Mouse (Mus musculus) heart, adult 2 months (tissue): ENCODE measurements at regions not wholly inside any gene's neighbourhood (a gene's known extent, or its start where the extent isn't known, plus 50 kb on each side); places are given as distances from the start of the nearest gene placed in this dataset.

Source experiments
- DNase-seq, 2 experiments: peaks; one replicate each; pipeline ENCODE4 v3.0.0; 2021
- H3K27ac ChIP-seq: fragments of 200-600 bp; 2 replicates; pipeline ENCODE4 v1.8.1; 2022
- H3K27me3 ChIP-seq: fragments of 200-500 bp; 2 replicates; pipeline ENCODE4 v1.6.1; 2012; ENCODE audit warnings: mild to moderate bottlenecking, low read length, inconsistent platforms, mixed read lengths; ENCODE audit not compliant: control insufficient read depth, insufficient read depth
- H3K36me3 ChIP-seq: fragments of 200-500 bp; 2 replicates; pipeline ENCODE4 v1.6.1; 2012; ENCODE audit warnings: low read length, inconsistent platforms; ENCODE audit not compliant: control insufficient read depth, insufficient read depth
- H3K4me1 ChIP-seq: fragments of 200-500 bp; 2 replicates; pipeline ENCODE4 v1.6.1; 2011; ENCODE audit warnings: low read length; ENCODE audit not compliant: control insufficient read depth, insufficient read depth
- H3K4me3 ChIP-seq: fragments of 200-600 bp; 2 replicates; pipeline ENCODE4 v1.8.1; 2022
- H3K79me2 ChIP-seq: fragments of 200-500 bp; replicated peaks from 2 replicates; pipeline ENCODE4 v1.6.1; 2012; ENCODE audit warnings: mild to moderate bottlenecking, inconsistent platforms, low read length, moderate library complexity, mixed read lengths; ENCODE audit not compliant: control insufficient read depth, insufficient read depth
- H3K9ac ChIP-seq: fragments of 200-500 bp; 2 replicates; pipeline ENCODE4 v1.6.1; 2012; ENCODE audit warnings: low read depth, mild to moderate bottlenecking, control low read depth, inconsistent platforms, low read length, mixed read lengths
- CTCF ChIP-seq: fragments of 200-600 bp; IDR thresholded peaks from 2 replicates; pipeline ENCODE4 v1.8.1; 2022; ENCODE audit warnings: antibody characterized with exemption, mild to moderate bottlenecking, moderate library complexity
- EP300 ChIP-seq: fragments of 200-500 bp; IDR thresholded peaks from 2 replicates; pipeline ENCODE4 v1.6.1; 2011; ENCODE audit warnings: low read depth, low read length, control low read depth; ENCODE audit not compliant: insufficient read depth
- POLR2A ChIP-seq: fragments of 200-500 bp; IDR thresholded peaks from 2 replicates; pipeline ENCODE4 v1.6.1; 2011; ENCODE audit warnings: mild to moderate bottlenecking, low read depth, low read length, control low read depth; ENCODE audit not compliant: insufficient read depth
- WGBS: fragments of 180-500 bp; shearing (Covaris S2); methylation state at CpG from one replicate; pipeline ENCODE4 v1.1.7; 2018; 5-methylcytosine and 5-hydroxymethylcytosine counted together
- intact Hi-C: fragments of 180-260 bp; cut with DNase I; formaldehyde crosslinking; loops from one replicate; pipeline ENCODE4 v1.15.1; 2025

GRCm38 (mm10) chr2:75457423-75457822, 201.6 kb upstream of the Hnrnpa3 start:
- 94% methylated on average over 3 of the region's 3 CpGs for WGBS
- Histone ChIP-seq H3K27ac (no peak overlapping the region), H3K9ac (no peak overlapping the region), H3K4me3 (no peak overlapping the region), H3K79me2 (no peaks in the 10 kb centered on the region), H3K4me1 (no peaks in the 10 kb centered on the region), H3K27me3 (no peaks in the 10 kb centered on the region), H3K36me3 (no peaks in the 10 kb centered on the region)
- TF ChIP-seq POLR2A (no peak), EP300 (no peak), CTCF (no peak)
- intact Hi-C loops, result no loop called here
- DNase-seq, result no peak

- Histone ChIP-seq H3K4me3 (no peak overlapping the region), H3K27ac (no peak overlapping the region), H3K27me3 (no peaks in the 10 kb centered on the region), H3K4me1 (no peaks in the 10 kb centered on the region), H3K9ac (no peak overlapping the region), H3K36me3 (no peaks in the 10 kb centered on the region), H3K79me2 (no peaks in the 10 kb centered on the region)
- 81% methylated on average over 3 of the region's 3 CpGs for WGBS
- TF ChIP-seq CTCF, result no peak
- TF ChIP-seq EP300, result no peak
- intact Hi-C loops, result no loop called here
- DNase-seq, result no peak
Measured at GRCm38 (mm10) chr2:75458898-75459297, 200.2 kb upstream of the Hnrnpa3 start.

DNA sequence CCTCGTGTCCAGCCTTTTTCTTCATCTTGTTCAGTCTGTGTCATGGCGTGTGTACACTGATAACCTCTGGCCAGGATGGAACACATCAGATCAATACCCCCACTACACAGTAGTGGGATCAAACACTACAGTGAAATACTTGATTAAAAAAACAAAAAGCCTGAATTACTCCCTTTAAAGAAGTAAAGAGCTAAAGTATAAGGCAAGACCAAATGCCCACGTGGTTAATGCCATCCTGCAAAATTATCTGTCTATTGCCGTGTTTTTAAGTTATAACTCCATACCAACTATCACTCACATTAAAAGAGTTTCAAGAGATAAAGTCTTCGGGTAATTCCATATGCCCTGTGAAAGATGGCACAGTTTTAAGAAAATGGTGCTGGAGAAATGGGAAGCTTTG, 198.6 kb upstream of the Hnrnpa3 start:
- no peaks in the 10 kb centered on the region for H3K79me2 ChIP-seq
- WGBS, result 85% methylated on average over 5 of the region's 5 CpGs
- no peaks in the 10 kb centered on the region for H3K4me1 ChIP-seq
- no peak overlapping the region for H3K4me3 ChIP-seq
- no peak for TF ChIP-seq POLR2A
- TF ChIP-seq EP300, result no peak
- TF ChIP-seq CTCF, result no peak
- no peak overlapping the region for H3K27ac ChIP-seq
- no peaks in the 10 kb centered on the region for H3K27me3 ChIP-seq
- no peak for DNase-seq
- no peaks in the 10 kb centered on the region for H3K36me3 ChIP-seq
- no peak overlapping the region for H3K9ac ChIP-seq
- intact Hi-C loops, result no loop called here

DNA sequence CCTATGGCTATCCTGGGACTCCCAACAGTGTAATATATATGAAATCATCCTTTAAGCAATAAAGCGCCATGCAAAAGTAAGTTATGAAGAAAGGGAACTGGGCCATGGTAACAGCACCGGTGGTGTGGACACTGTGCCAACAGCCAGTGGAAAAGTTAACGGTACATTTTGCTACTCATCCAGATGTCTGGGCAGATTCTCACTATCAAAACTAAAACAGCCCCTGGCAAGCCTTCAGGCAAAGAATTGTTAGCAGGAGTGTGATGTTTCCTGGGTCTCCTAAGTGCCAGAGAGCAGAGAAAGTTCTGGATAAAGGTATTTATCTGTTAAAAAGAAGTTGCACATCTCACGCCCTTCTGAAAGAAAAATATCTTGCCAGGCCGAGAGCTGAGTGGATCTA, 198.0 kb upstream of the Hnrnpa3 start:
- DNase-seq, result no peak
- Histone ChIP-seq H3K4me1 (no peaks in the 10 kb centered on the region), H3K27ac (no peak overlapping the region), H3K36me3 (no peaks in the 10 kb centered on the region), H3K79me2 (no peaks in the 10 kb centered on the region), H3K27me3 (no peaks in the 10 kb centered on the region), H3K9ac (no peak overlapping the region), H3K4me3 (no peak overlapping the region)
- intact Hi-C loops, result no loop called here
- WGBS, result 55% methylated on average over 5 of the region's 5 CpGs
- no peak for TF ChIP-seq EP300
- no peak for TF ChIP-seq CTCF
- TF ChIP-seq POLR2A, result no peak

DNA sequence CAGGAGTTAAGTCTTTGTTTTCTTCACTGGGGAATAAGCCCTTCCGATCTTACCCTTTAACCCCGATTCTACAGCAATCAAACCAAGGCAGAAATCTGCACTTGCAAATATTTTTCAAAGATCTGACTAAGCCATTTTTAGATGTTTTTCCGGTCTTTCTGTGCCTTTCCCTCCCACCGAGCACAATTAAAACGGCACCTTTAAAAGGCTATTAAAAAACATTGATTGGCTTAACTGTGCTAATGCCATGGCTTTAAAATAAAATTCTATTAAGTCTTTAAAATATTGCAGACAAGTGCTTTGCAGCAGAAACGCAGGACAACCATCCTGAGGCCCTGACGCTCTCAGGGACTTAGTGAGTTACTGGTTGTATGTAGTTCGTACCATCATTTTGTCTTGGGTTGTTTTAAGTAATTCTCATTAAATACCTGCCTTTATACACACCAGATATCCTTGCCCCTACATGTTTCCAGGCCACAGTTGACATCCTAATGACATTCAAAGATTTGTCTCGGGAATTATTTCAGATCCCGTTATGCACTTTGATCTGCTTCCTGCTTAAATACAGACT, 197.6 kb upstream of the Hnrnpa3 start:
- Histone ChIP-seq H3K79me2 (no peaks in the 10 kb centered on the region), H3K36me3 (no peaks in the 10 kb centered on the region), H3K4me1 (no peaks in the 10 kb centered on the region), H3K9ac (no peak overlapping the region), H3K27me3 (no peaks in the 10 kb centered on the region), H3K4me3 (no peak overlapping the region), H3K27ac (no peak overlapping the region)
- WGBS, result 65% methylated on average over 10 of the region's 10 CpGs
- intact Hi-C loops, result no loop called here
- TF ChIP-seq POLR2A, result no peak
- no peak for TF ChIP-seq EP300
- TF ChIP-seq CTCF, result no peak
- no peak for DNase-seq

GRCm38 (mm10) chr2:75462030-75462671, 196.9 kb upstream of the Hnrnpa3 start:
- no peak overlapping the region for H3K4me3 ChIP-seq
- no peak overlapping the region for H3K27ac ChIP-seq
- no peaks in the 10 kb centered on the region for H3K27me3 ChIP-seq
- no peak overlapping the region for H3K9ac ChIP-seq
- no peaks in the 10 kb centered on the region for H3K4me1 ChIP-seq
- WGBS, result 83% methylated on average over 5 of the region's 5 CpGs
- no peak for DNase-seq
- no peaks in the 10 kb centered on the region for H3K36me3 ChIP-seq
- no peak for TF ChIP-seq EP300
- no peak for TF ChIP-seq CTCF
- TF ChIP-seq POLR2A, result no peak
- no peaks in the 10 kb centered on the region for H3K79me2 ChIP-seq
- intact Hi-C loops, result no loop called here
